Mouse (Mus musculus) hindbrain, postnatal 0 days (tissue): ENCODE results near the gene Rufy3. TPM values are rescaled to one million over a fixed set of nuclear protein-coding genes. Genes with fewer than 3 reads are reported as not detected.

Experiments used
- ATAC-seq: fragments of 200-750 bp; cut with Nextera tagmentation; 2 replicates; pipeline ENCODE4 v1.8.0; 2017; ENCODE audit warnings: mild to moderate bottlenecking, moderate TSS enrichment, moderate library complexity
- DNase-seq: peaks from one replicate; pipeline ENCODE4 v3.0.0-alpha.2; 2015; ENCODE audit warnings: low spot score
- H3K27ac ChIP-seq: fragments of 300-500 bp; sonication (generic); 2 replicates; pipeline ENCODE4 v1.5.1; 2014; ENCODE audit warnings: mild to moderate bottlenecking
- H3K27me3 ChIP-seq: fragments of 300-500 bp; sonication (generic); 2 replicates; pipeline ENCODE4 v1.6.1; 2014; ENCODE audit warnings: low read length, mixed read lengths; ENCODE audit not compliant: insufficient read depth
- H3K36me3 ChIP-seq: fragments of 300-500 bp; sonication (generic); 2 replicates; pipeline ENCODE4 v1.6.1; 2014; ENCODE audit warnings: low read length, mixed read lengths; ENCODE audit not compliant: insufficient read depth
- H3K4me1 ChIP-seq: fragments of 300-500 bp; sonication (generic); 2 replicates; pipeline ENCODE4 v1.6.1; 2014; ENCODE audit warnings: antibody characterized with exemption, low read length, mixed read lengths; ENCODE audit not compliant: insufficient read depth
- H3K4me2 ChIP-seq: fragments of 300-500 bp; sonication (generic); 2 replicates; pipeline ENCODE4 v1.6.1; 2014; ENCODE audit warnings: low read depth, mild to moderate bottlenecking, low read length, moderate library complexity, mixed read lengths
- H3K4me3 ChIP-seq: fragments of 300-500 bp; sonication (generic); 2 replicates; pipeline ENCODE4 v1.5.1; 2014; ENCODE audit warnings: low read length
- H3K9ac ChIP-seq: fragments of 300-500 bp; sonication (generic); replicated peaks from 2 replicates; pipeline ENCODE4 v1.6.1; 2014; ENCODE audit warnings: mild to moderate bottlenecking, low read length, moderate library complexity, mixed read lengths
- H3K9me3 ChIP-seq: fragments of 300-500 bp; sonication (generic); 2 replicates; pipeline ENCODE4 v1.6.1; 2016; ENCODE audit warnings: low read length, mixed read lengths
- CTCF ChIP-seq: IDR thresholded peaks from 2 replicates; pipeline ENCODE4 v1.5.1; 2016; ENCODE audit warnings: antibody characterized with exemption, control low read depth, low read depth
- WGBS: fragments of 180-500 bp; shearing (Covaris S2); extraction: QIAGEN DNeasy Blood & Tissue Kit; methylation state at CpG from one replicate; pipeline ENCODE4 v1.1.7; 2014; 5-methylcytosine and 5-hydroxymethylcytosine counted together
- polyA plus RNA-seq: library from polyadenylated mRNA; unstranded; fragments of >200 nt; fragmentation: Nextera tagmentation; extraction: Ambion mirVana; gene quantifications from 2 replicates; pipeline ENCODE4 v1.2.1, GENCODE M21; 2015
- total RNA-seq: library from RNA; depleted of rRNA; stranded (reverse); fragments of >200 nt; gene quantifications from 2 replicates; pipeline ENCODE4 v1.2.3, GENCODE M21; 2014

Rufy3 gene
- total and polyA plus RNA-seq, 2 experiments from 2014 or later = 169 to 210 TPM

GRCm38 (mm10) chr5:88683706-88684105, 118.9 kb downstream of the Rufy3 start:
- DNase-seq (no peak), ATAC-seq (no peak)
- no peak overlapping the region for H3K27ac ChIP-seq
- no peak overlapping the region for H3K9ac ChIP-seq
- no peaks in the 10 kb centered on the region for H3K27me3 ChIP-seq
- H3K4me1 ChIP-seq = no peaks in the 10 kb centered on the region
- no peaks in the 10 kb centered on the region for H3K9me3 ChIP-seq
- no peaks in the 10 kb centered on the region for H3K36me3 ChIP-seq
- H3K4me2 ChIP-seq = no peak overlapping the region
- no peak for TF ChIP-seq CTCF
- no peak overlapping the region for H3K4me3 ChIP-seq
- WGBS = 86% methylated on average over 9 of the region's 9 CpGs

DNA sequence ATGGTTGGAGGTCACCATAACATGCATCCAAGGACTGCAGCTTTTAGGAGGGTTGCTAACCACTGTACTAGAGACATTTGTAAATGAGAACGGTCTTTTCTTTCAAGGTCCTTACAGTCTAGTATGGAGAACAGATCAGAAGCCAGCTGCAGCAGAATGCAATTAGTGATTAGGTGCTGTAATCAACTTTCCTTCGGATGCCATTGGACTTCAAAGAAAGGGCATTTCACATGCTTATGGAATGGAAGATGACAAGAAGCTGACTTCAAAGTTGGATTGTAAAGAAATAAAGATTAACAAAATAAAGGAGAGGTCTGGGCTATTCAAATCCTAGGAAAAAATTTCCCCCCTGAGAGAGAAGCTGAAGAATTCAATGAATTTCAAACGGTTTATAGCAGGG, 119.4 kb downstream of the Rufy3 start:
- Histone ChIP-seq H3K9me3 (no peaks in the 10 kb centered on the region), H3K27ac (no peak overlapping the region), H3K4me1 (no peaks in the 10 kb centered on the region), H3K27me3 (no peaks in the 10 kb centered on the region), H3K36me3 (no peaks in the 10 kb centered on the region), H3K9ac (no peak overlapping the region), H3K4me2 (no peak overlapping the region), H3K4me3 (no peak overlapping the region)
- DNase-seq (no peak), ATAC-seq (no peak)
- WGBS = 45% methylated on average over 3 of the region's 3 CpGs
- TF ChIP-seq CTCF = no peak

DNA sequence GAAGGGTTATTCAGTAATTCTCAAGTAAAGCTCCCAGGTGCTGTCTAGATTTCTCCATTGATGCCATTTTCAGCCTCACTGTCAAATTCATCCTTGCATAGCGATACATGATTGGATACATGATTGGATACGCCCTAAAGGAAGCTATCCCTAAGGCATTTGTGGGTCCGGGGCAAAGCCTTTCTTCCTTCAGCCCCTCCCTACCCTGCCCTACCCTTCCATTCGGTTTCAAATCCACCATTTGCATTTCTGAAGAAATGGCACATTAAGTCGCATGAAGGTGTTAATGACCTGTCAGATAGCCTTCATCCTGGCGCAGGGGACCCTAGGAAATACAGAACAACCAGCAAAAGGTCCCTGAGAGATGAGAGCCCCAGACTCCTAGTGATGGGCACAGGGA, 120.5 kb downstream of the Rufy3 start:
- Histone ChIP-seq H3K36me3 (no peaks in the 10 kb centered on the region), H3K27ac (no peak overlapping the region), H3K4me1 (no peaks in the 10 kb centered on the region), H3K9me3 (no peaks in the 10 kb centered on the region), H3K9ac (no peak overlapping the region), H3K4me2 (no peak overlapping the region), H3K4me3 (no peak overlapping the region), H3K27me3 (no peaks in the 10 kb centered on the region)
- no peak for ATAC-seq
- no peak for TF ChIP-seq CTCF
- no peak for DNase-seq
- 14% methylated on average over 6 of the region's 6 CpGs for WGBS

DNA sequence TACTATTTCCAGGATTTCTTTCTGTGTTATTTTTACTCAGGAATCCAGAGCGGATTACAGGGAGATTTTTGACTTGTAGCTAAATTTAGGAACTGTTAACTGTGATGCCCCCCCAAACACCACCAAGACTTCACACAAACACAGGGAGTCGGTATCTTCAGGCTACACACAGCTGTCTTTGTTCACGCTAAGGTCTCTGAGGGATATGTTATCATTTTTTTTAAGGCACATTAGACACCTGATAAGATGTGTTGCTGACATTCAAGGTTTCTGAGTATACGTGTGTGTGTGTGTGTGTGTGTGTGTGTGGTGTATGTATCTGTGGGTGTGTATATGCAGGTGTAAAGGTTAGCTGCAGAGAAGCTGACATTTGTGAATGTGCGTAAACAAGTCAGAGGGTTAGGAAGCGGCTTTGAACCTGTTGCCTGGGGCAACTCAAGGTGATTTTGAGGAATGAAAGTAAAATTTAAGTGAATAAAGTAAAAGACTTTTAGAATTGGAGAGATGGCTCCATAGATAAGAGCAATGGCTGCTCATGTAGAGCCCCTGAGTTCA, 121.0 kb downstream of the Rufy3 start:
- H3K4me2 ChIP-seq = no peak overlapping the region
- H3K9me3 ChIP-seq = no peaks in the 10 kb centered on the region
- H3K27me3 ChIP-seq = no peaks in the 10 kb centered on the region
- no peak for DNase-seq
- no peak overlapping the region for H3K27ac ChIP-seq
- H3K9ac ChIP-seq = no peak overlapping the region
- no peak for ATAC-seq
- no peaks in the 10 kb centered on the region for H3K4me1 ChIP-seq
- TF ChIP-seq CTCF = no peak
- WGBS = 77% methylated on average over 6 of the region's 6 CpGs
- no peaks in the 10 kb centered on the region for H3K36me3 ChIP-seq
- H3K4me3 ChIP-seq = no peak overlapping the region

DNA sequence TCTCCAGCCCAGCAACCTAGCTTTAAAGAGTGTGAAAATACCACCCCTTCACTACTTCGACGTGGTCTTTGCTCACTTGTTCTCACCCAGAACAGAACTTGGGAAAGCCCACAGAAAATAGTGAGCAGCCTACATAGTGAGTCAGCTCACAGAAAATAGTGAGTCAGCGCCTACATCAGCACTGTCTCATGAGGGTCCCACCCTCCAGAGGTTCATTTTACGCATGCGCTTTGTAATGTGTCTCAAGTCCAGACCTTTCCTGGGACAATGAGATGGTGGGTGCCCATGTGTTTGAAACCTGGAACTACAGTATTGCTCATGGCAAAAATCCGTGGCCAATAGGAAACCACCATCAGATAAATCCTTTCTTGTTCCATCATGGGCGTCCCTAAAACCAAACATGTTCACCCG, 123.2 kb downstream of the Rufy3 start:
- no peak for DNase-seq
- Histone ChIP-seq H3K9ac (no peak overlapping the region), H3K36me3 (no peaks in the 10 kb centered on the region), H3K4me1 (no peaks in the 10 kb centered on the region), H3K9me3 (no peaks in the 10 kb centered on the region), H3K4me3 (no peak overlapping the region), H3K27ac (no peak overlapping the region), H3K4me2 (no peak overlapping the region), H3K27me3 (no peaks in the 10 kb centered on the region)
- WGBS = 82% methylated on average over 8 of the region's 8 CpGs
- no peak for ATAC-seq
- no peak for TF ChIP-seq CTCF

- no peaks in the 10 kb centered on the region for H3K27me3 ChIP-seq
- WGBS = 86% methylated on average over 15 of the region's 15 CpGs
Observed at GRCm38 (mm10) chr5:88688583-88689187, 123.8 kb downstream of the Rufy3 start.

GRCm38 (mm10) chr5:88689279-88689938, 124.6 kb downstream of the Rufy3 start:
- no peaks in the 10 kb centered on the region for H3K9me3 ChIP-seq
- H3K36me3 ChIP-seq = no peaks in the 10 kb centered on the region
- H3K4me2 ChIP-seq = no peak overlapping the region
- no peaks in the 10 kb centered on the region for H3K4me1 ChIP-seq
- peak; percentile 71 for TF ChIP-seq CTCF
- no peak overlapping the region for H3K27ac ChIP-seq
- 77% methylated on average over 3 of the region's 3 CpGs for WGBS
- ATAC-seq (peak; percentile 64), DNase-seq (peak; percentile 84)
- H3K4me3 ChIP-seq = no peak overlapping the region
- H3K9ac ChIP-seq = no peak overlapping the region
- no peaks in the 10 kb centered on the region for H3K27me3 ChIP-seq

More at GRCm38 (mm10) chr5:88688583-88689187, 123.8 kb downstream of the Rufy3 start:
- no peaks in the 10 kb centered on the region for H3K36me3 ChIP-seq
- H3K4me3 ChIP-seq = no peak overlapping the region
- no peaks in the 10 kb centered on the region for H3K9me3 ChIP-seq
- TF ChIP-seq CTCF = no peak
- no peaks in the 10 kb centered on the region for H3K4me1 ChIP-seq
- no peak overlapping the region for H3K27ac ChIP-seq
- no peak overlapping the region for H3K4me2 ChIP-seq
- DNase-seq = no peak
- ATAC-seq = no peak
- no peak overlapping the region for H3K9ac ChIP-seq
